Mouse (Mus musculus) erythroblast, embryonic 14.5 days (primary cell): ENCODE results near the gene Aco2.

Source experiments
- GATA1 ChIP-seq: IDR thresholded peaks from 2 replicates; pipeline ENCODE4 v1.6.1; 2012; ENCODE audit warnings: low read length, inconsistent platforms, mixed read lengths
- TAL1 ChIP-seq: IDR thresholded peaks from 3 replicates; pipeline ENCODE4 v1.6.1; 2012; ENCODE audit warnings: low read length, inconsistent platforms, mixed read lengths

DNA sequence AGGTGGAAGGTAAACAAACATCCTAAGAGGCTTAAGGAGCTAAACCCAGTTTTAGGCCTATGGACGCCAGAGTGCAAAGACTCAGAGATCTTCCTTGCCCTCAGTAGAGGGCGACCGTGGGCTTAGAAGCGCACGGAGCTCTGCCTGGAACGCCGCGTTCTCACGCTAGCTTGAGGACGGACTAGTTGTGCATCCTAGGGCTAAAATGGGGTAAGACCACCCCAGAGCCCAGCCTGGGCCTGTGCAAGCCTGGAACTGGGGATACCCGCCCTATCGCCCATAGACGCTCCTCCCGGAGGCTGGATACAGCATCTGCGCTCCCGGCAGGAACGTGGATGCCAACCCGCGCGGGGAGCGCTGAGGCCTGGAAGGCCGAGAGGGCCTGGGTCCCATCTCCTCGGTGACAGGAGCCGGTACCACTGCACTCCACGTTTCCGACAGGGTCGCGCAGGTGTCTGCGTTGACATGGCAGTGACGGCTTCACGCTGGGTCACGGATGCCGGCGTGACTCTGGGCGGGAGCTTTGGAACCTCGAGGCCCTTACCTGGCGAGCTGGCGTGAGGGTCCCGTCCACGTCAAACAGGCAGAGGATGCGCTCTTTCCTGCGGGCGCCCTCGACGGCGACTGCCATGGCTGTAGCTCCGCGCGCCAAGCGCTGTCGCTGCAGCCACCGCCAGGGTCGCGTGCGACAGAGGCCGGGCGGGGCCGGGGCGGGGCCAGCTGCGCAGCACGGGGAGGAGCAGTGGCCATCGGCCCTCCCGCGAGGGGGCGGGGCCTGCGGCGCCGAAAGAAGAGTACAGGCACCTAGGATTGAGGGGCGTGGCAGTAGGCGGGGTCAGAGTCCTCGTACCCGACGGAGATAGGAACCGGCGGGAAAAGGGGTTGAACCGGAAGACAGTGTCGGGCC lies 88.3 kb downstream of the Aco2 start, which contains the start of gene Pmm1:
- TF ChIP-seq TAL1 (no peak), GATA1 (no peak)
